Mouse (Mus musculus) regulatory T cell (primary cell): ENCODE data around the gene Gm17606.

Experiments
- in situ Hi-C: fragments of 300-600 bp; cut with MboI, MseI; formaldehyde crosslinking; loops from one replicate; pipeline ENCODE4 v1.15.1; 2025; ENCODE audit warnings: high pct_unique_total_duplicates

Gene Gm17606

GRCm38 (mm10) chr14:54624976-54625375 lies 15.8 kb upstream of the Gm17606 start:
- in situ Hi-C loops, result no loop called here

- in situ Hi-C loops, result no loop called here
These were observed 12.6 kb upstream of the Gm17606 start for GRCm38 (mm10) chr14:54628103-54628502.

- in situ Hi-C loops, result no loop called here
These were observed 11.0 kb upstream of the Gm17606 start for GRCm38 (mm10) chr14:54629797-54630196.

GRCm38 (mm10) chr14:54630583-54631239 lies 10.0 kb upstream of the Gm17606 start:
- in situ Hi-C loops, result no loop called here

GRCm38 (mm10) chr14:54631240-54631599 lies 9.5 kb upstream of the Gm17606 start:
- in situ Hi-C loops, result no loop called here

GRCm38 (mm10) chr14:54632252-54632651 lies 8.5 kb upstream of the Gm17606 start:
- in situ Hi-C loops, result no loop called here

- in situ Hi-C loops, result no loop called here
These were observed 6.6 kb upstream of the Gm17606 start for GRCm38 (mm10) chr14:54634182-54634581.

GRCm38 (mm10) chr14:54636954-54637353 lies 3.8 kb upstream of the Gm17606 start:
- in situ Hi-C loops, result no loop called here

- in situ Hi-C loops, result no loop called here
These were observed 2.5 kb upstream of the Gm17606 start for GRCm38 (mm10) chr14:54638210-54638609.

- in situ Hi-C loops, result no loop called here
These were observed 631 bp upstream of the Gm17606 start for GRCm38 (mm10) chr14:54640121-54640520.

- in situ Hi-C loops, result no loop called here
These were observed 685 bp downstream of the Gm17606 start, which contains the start of gene Cdh24 for GRCm38 (mm10) chr14:54641305-54641969. Gene Cdh24 (minus strand): TSS chr14:54641364.

- in situ Hi-C loops, result no loop called here
These were observed 1.6 kb downstream of the Gm17606 start for GRCm38 (mm10) chr14:54642224-54642944.

GRCm38 (mm10) chr14:54643011-54643410 lies 2.3 kb downstream of the Gm17606 start:
- in situ Hi-C loops, result no loop called here

GRCm38 (mm10) chr14:54644294-54644693 lies 3.5 kb downstream of the Gm17606 start:
- in situ Hi-C loops, result no loop called here

- in situ Hi-C loops, result no loop called here
These were observed 5.7 kb downstream of the Gm17606 start for GRCm38 (mm10) chr14:54646455-54646854.

GRCm38 (mm10) chr14:54646898-54647636 lies 6.3 kb downstream of the Gm17606 start:
- in situ Hi-C loops, result no loop called here

- in situ Hi-C loops, result no loop called here
These were observed 7.1 kb downstream of the Gm17606 start for GRCm38 (mm10) chr14:54647900-54648299.

- in situ Hi-C loops, result no loop called here
These were observed 10.1 kb downstream of the Gm17606 start for GRCm38 (mm10) chr14:54650621-54651454.

GRCm38 (mm10) chr14:54651556-54651955 lies 10.8 kb downstream of the Gm17606 start:
- in situ Hi-C loops, result no loop called here

GRCm38 (mm10) chr14:54652787-54653186 lies 12.0 kb downstream of the Gm17606 start:
- in situ Hi-C loops, result no loop called here

- in situ Hi-C loops, result no loop called here
These were observed 12.7 kb downstream of the Gm17606 start for GRCm38 (mm10) chr14:54653496-54653895.
